Mouse (Mus musculus): ENCODE results near the gene Ltb4r1. TPM values are rescaled to one million over a fixed set of nuclear protein-coding genes. Genes with fewer than 3 reads are reported as not detected.

Gene Ltb4r1
- total RNA-seq, 2 experiments from 2014 or later: 0.33 to 0.50 TPM

DNA sequence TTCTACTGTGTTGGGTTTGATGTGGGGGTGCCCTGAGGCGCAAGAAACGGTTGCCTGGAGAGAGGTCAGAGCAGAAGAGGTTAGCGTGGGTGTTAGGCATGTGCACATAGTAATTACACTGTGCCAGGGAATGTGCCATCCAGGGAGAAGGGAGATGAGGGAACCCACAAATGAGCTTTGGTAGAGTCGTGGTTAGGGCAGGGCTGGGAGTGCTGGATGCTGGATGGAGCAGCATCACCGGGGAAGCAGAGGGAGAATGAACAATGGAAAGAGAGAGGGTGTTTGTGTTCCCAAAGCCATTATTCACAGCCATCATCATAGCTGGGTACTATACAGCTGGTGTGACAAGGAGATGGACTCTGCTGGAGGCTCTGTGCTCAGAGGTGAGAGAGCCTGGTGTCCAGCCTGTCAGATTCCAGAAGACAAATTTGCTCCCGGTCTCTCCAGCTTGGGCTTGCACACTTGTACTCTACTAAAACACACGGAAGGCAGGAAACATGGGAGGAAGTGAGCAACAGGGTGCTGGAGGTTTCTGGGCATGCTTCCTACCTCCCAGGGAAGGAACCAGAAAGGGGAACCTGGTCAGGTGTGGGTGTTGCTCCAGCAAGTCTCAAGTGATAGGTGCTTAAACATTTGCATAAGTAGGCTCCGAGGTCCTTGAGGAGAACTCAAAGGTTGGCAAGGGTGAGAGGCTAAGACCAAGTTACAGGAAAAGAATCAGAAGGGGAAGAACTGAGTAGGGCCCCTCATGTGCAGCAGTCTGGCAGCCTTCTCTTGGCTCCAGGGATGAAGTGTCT is 37.7 kb upstream of the Ltb4r1 start:
- no peak for TF ChIP-seq CTCF (IDR thresholded peaks at IDR 0.05)
- Histone ChIP-seq H3K27ac (no peak overlapping the region), H3K4me3 (no peak overlapping the region)
- intact Hi-C loops (cut with DNase I): no loop called here
- no peak for DNase-seq (ENCODE audit: extremely low spot score in 1 of 2, low spot score in 2 of 2)

DNA sequence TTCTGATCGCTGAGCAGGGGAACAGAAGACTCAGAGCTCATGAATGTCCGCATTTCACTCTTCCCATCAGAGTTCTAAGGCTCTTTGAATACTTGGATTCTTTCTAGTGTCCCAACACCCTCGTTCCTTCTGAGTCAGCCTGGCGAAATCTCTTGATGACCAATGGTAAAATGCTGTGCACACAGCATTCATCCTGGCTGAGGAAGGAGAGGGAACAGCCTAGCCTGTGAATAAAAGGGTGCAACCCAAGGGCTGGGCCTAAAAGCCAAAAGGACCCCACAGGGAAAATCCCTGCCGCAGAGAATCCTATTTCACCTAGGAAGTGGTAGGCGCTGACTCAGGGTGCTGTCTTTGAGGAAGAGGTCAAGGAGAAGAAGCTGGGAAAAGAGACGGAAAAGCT is 35.6 kb upstream of the Ltb4r1 start:
- Histone ChIP-seq H3K27ac (peak overlapping the region; percentile 20; the same call in 1 of the 2 replicates), H3K4me3 (no peak overlapping the region)
- no peak for DNase-seq (ENCODE audit: extremely low spot score in 1 of 2, low spot score in 2 of 2)
- intact Hi-C loops (cut with DNase I): no loop called here
- no peak for TF ChIP-seq CTCF (IDR thresholded peaks at IDR 0.05)

DNA sequence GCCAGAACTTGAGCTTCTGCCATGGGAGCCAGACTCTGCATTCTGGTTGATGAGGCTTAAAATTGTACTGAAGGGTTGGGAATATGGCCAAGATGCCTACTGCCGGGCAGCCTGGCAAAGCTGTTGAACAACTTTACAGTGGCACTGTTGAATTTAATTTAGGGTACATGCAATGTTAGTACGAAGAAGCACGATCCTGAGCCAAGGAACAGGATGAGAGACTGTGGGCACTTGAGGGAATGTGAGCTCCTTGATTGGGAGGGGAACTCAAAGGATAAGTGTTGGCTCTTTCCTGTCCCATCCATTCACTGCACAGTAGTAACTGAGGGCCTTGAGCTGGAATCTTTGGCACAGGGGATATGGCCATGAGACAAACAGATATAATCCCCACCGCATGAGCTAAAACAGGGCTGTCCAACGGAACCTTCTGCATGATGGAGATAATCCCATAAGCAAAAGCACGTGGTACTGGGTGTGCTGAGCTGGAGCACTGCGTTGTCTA is 35.2 kb upstream of the Ltb4r1 start:
- H3K27ac ChIP-seq: no peak overlapping the region; the same call in 1 of the 2 replicates
- intact Hi-C loops (cut with DNase I): no loop called here
- TF ChIP-seq CTCF (IDR thresholded peaks at IDR 0.05): no peak
- DNase-seq (ENCODE audit: extremely low spot score in 1 of 2, low spot score in 2 of 2): no peak
- H3K4me3 ChIP-seq: no peak overlapping the region

DNA sequence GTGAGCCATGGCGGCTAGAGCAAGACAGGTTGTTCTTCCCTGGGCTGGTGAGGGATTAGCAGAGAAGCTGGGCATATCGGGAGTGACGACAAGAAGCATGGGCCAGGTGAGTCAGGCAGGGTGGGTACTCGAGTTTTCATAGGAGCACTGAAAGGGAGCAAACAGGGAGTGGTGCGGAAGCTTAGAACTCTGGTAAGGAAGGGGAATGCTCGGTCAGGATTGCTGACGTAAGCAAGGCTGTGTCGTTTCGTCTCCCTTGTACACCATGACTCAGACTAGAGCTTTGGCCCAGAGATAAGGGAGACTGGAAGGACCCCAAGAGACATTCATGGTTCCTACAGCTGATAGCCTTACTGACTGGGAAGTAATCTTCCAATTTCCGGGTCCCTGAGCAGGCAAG is 31.9 kb upstream of the Ltb4r1 start:
- TF ChIP-seq CTCF (IDR thresholded peaks at IDR 0.05): no peak
- intact Hi-C loops (cut with DNase I): no loop called here
- DNase-seq (ENCODE audit: extremely low spot score in 1 of 2, low spot score in 2 of 2): no peak
- H3K4me3 ChIP-seq: no peak overlapping the region
- no peak overlapping the region for H3K27ac ChIP-seq

DNA sequence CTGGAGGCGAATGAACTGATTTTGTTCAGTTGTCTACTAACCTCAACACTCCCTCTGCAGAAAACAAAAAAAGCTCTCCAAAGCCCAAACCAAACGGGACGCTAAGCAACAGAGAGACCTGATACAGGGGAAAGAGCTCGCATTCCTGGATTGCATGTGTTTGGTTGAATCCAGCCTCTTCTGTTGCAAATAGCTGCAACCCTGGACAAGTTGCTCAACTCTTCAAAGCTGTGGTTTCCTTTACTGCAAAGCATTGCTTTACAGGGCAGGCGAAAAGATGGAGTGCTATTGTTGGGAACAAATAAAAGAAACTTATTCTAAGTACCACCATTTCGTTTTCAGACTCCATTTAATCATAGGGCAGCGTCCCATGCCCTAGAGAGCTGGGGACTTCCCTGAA is 30.9 kb upstream of the Ltb4r1 start:
- intact Hi-C loops (cut with DNase I): no loop called here
- Histone ChIP-seq H3K27ac (no peak overlapping the region), H3K4me3 (no peak overlapping the region)
- no peak for TF ChIP-seq CTCF (IDR thresholded peaks at IDR 0.05)
- no peak for DNase-seq (ENCODE audit: extremely low spot score in 1 of 2, low spot score in 2 of 2)

DNA sequence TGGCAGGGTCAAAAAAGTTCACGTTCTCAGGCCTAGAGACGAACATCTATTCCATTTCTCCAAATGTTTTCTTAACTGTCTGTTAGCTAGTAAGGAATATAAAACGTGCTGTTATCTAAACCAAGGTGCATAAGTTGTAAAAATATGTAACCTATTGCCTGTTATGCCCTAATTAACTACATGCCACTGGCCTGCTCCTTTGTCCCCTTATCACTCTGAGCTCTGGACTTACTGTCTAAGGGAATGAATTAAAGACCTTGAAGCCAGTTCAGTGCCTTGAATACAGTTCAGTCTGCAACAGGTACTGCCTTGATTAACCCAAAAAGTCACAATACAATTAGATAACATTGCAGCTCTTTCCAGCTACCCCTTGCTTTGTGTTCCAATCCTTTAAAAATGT is 30.4 kb upstream of the Ltb4r1 start:
- intact Hi-C loops (cut with DNase I): no loop called here
- Histone ChIP-seq H3K27ac (no peak overlapping the region), H3K4me3 (no peak overlapping the region)
- no peak for DNase-seq (ENCODE audit: extremely low spot score in 1 of 2, low spot score in 2 of 2)
- TF ChIP-seq CTCF (IDR thresholded peaks at IDR 0.05): no peak

DNA sequence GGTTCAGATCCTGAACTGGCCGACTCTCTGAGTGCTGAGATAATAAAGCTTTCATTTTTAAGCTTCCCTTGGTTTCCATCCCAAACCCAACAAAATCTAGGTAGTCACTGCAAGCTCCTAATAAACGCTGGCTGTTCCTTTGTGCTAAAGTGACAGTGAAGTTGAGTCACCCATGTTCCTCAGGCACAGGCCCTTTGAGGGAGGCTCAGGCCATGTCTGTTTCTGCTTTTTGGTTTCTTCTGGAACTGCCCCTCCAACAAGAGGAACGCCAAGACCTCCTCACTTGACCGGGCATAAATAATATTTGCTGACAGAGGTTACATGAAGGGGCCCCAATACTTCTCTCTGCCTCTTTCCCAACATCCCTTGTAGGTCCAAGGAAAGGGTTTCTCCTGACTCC is 30.0 kb upstream of the Ltb4r1 start:
- DNase-seq (ENCODE audit: extremely low spot score in 1 of 2, low spot score in 2 of 2): no peak
- TF ChIP-seq CTCF (IDR thresholded peaks at IDR 0.05): no peak
- intact Hi-C loops (cut with DNase I): no loop called here
- Histone ChIP-seq H3K27ac (no peak overlapping the region), H3K4me3 (no peak overlapping the region)

DNA sequence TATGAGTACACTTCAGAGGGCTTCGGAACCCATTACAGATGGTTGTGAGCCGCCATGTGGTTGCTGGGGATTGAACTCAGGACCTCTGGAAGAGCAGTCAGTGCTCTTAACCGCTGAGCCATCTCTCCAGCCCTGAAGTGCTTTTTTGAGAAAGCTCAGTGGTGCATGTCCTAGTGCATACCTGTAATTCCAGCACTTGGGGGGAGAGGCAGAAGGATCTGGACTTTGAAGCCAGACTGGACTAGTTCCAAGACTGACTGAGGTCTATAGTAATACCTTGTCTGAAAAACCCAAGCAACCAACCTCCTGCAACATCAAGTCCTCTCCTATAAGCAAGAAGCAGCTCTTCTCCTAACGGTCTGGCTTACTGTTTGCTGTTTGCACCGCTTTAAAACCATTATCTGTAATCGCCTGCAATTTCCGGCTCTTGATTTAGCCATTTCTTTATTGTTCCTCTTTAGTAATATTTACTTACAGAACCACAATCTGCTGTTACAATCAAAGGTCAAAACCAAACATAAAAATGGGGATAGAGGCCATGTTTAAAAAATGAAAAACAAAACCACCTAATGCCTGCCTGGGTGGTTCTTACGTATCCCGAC is 28.6 kb upstream of the Ltb4r1 start:
- TF ChIP-seq CTCF (IDR thresholded peaks at IDR 0.05): no peak
- H3K27ac ChIP-seq: no peak overlapping the region
- intact Hi-C loops (cut with DNase I): no loop called here
- H3K4me3 ChIP-seq: no peak overlapping the region
- DNase-seq (ENCODE audit: extremely low spot score in 1 of 2, low spot score in 2 of 2): no peak

DNA sequence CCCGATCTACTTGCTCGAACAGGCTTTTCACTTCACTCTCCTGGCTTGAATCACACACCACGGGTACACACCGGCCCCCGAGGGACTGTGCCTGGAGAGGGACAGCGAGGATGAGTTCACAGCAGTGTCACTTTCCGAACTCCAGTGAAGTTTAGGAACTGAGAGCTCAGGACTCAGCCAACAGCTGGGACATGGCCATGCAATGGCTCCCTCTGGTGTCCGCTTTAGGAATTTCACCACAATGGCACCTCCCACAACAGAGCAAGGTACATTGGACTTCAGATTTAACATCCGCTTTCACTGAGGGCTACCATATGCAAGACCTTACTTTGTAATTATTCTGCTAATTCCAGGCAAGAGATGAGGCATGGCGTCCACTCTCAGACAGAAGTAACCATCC is 22.1 kb upstream of the Ltb4r1 start:
- H3K27ac ChIP-seq: no peak overlapping the region
- TF ChIP-seq CTCF (IDR thresholded peaks at IDR 0.05): peak; percentile 98
- intact Hi-C loops (cut with DNase I): loop anchor here (1.0 to 2.0 kb wide), 2 partner anchors 21 to 61 kb away; partner anchors contain the start of gene Rabggta
- no peak overlapping the region for H3K4me3 ChIP-seq
- DNase-seq (ENCODE audit: extremely low spot score in 1 of 2, low spot score in 2 of 2): peak; percentile 84 to 90

DNA sequence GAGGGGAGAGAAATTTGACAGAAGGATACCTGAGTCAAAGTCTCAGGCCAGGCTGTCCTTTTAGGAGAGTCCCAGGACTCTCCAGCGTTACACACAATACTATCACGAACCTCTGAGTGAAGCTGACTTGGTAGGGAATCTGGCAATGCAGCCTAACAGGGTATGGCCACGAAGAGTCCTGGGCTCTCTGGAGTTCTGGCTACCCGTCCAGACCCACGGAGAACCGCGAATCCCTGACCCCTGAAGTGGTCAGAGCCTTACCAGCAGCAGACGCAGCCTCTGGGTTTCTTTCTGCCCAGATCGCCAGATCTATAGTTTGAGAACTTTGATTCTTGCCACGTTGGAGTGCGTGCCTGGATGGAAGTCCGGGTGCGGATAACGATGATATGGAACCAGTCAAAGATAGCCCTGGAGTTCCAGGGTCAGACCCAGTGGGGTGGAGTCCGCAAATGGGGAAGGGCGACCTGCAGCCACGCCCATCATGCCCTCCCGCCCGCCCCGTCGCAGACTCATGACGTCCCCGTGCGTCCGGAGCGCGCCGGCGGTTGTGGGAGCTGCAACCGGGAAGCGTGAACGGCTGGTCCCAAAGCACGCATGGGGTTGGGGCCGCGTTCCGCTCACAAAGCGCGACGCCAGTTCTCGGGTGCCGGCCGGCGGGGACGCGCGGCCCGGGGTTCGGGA is 20.4 kb upstream of the Ltb4r1 start, which contains the start of the genes Dhrs1 and Nop9:
Dhrs1 (minus strand) TSS at position 511 of the 681 bp plus-strand sequence.
Nop9 (plus strand) TSS at position 514 of the 681 bp plus-strand sequence.
- DNase-seq (ENCODE audit: extremely low spot score in 1 of 2, low spot score in 2 of 2): peak; percentile 84 to 90
- Histone ChIP-seq H3K4me3 (peak within 1 kb of the TSS; percentile 82), H3K27ac (peak within 1 kb of the TSS; percentile 69)
- no peak; the same call in none of the 2 replicates for TF ChIP-seq CTCF (IDR thresholded peaks at IDR 0.05)
- intact Hi-C loops (cut with DNase I): loop anchor here (2.0 kb wide), 1 partner anchor 23 kb away; the partner anchor contains the start of gene Rabggta

DNA sequence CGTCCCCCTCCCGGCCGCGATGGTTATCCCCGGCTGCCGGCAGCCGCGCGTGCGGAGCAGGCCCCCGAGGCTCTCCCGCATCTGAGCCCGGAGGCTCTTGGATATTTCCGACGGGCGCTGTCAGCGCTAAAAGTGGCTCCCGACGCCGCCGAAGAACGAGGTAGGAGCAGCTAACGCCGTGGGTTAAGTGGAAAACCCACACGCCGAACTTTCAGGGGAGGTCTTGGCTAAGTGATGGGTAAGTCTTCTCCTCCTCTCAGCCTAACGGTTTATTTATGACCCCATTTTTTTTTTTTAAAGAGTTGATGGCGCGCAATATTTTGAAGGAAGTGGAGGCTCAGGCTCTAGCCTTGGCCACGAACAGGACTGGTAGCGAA is 19.9 kb upstream of the Ltb4r1 start:
- intact Hi-C loops (cut with DNase I): loop anchor here (2.0 kb wide), 1 partner anchor 23 kb away; the partner anchor contains the start of gene Rabggta
- Histone ChIP-seq H3K27ac (peak overlapping the region; percentile 32; the same call in 1 of the 2 replicates), H3K4me3 (peak overlapping the region; percentile 82)
- no peak for TF ChIP-seq CTCF (IDR thresholded peaks at IDR 0.05)
- no peak for DNase-seq (ENCODE audit: extremely low spot score in 1 of 2, low spot score in 2 of 2)
